Mouse (Mus musculus) mouse embryonic stem cell (cell line): ENCODE data around the gene Shh.

ENCODE experiments used
- in situ Hi-C, 2 experiments: fragments of 300-500 bp; cut with MboI; formaldehyde crosslinking; loops; 1 replicate in 1 of 2; 3 replicates in 1 of 2; pipeline ENCODE4 v1.14.3; 2019 to 2020; ENCODE audit warnings: low sequenced_read_pairs in 2 of 2, low pct_unique_long_range_greater_than_20kb in 1 of 2, mixed read lengths in 1 of 2; ENCODE audit not compliant: unreplicated experiment in 1 of 2

Shh gene

GRCm38 (mm10) chr5:28466760-28467306 lies at the start of gene Shh:
Gene Shh, minus strand, starts transcription at chr5:28467256.
- in situ Hi-C loops = loop anchor here (10.0 to 25.0 kb wide), 6 partner anchors 305 to 1020 kb away; partner anchors contain the start of genes En2 (in 1 of the 2), Mnx1 (in 1 of the 2) and Rnf32 (in 1 of the 2)

- in situ Hi-C loops = no loop called here
Measured at GRCm38 (mm10) chr5:28500792-28501439, 33.9 kb upstream of the Shh start.

GRCm38 (mm10) chr5:28498846-28499245 lies 31.8 kb upstream of the Shh start:
- in situ Hi-C loops = no loop called here

GRCm38 (mm10) chr5:28495712-28496650 lies 28.9 kb upstream of the Shh start:
- in situ Hi-C loops = no loop called here

- in situ Hi-C loops = no loop called here
Measured at GRCm38 (mm10) chr5:28493550-28493949, 26.5 kb upstream of the Shh start.

GRCm38 (mm10) chr5:28482991-28483390 lies 15.9 kb upstream of the Shh start:
- in situ Hi-C loops = no loop called here

GRCm38 (mm10) chr5:28481730-28482129 lies 14.7 kb upstream of the Shh start:
- in situ Hi-C loops = no loop called here

- in situ Hi-C loops = no loop called here
Measured at GRCm38 (mm10) chr5:28476389-28477379, 9.6 kb upstream of the Shh start.

GRCm38 (mm10) chr5:28473556-28473955 lies 6.5 kb upstream of the Shh start:
- in situ Hi-C loops = loop anchor here (25.0 kb wide), 4 partner anchors 311 to 1014 kb away; partner anchors contain the start of genes En2 (in 1 of the 2), Mnx1 (in 1 of the 2) and Rnf32 (in 1 of the 2)

GRCm38 (mm10) chr5:28469525-28470202 lies 2.6 kb upstream of the Shh start:
- in situ Hi-C loops = loop anchor here (10.0 to 25.0 kb wide), 6 partner anchors 307 to 1018 kb away; partner anchors contain the start of genes En2 (in 1 of the 2), Mnx1 (in 1 of the 2) and Rnf32 (in 1 of the 2)

- in situ Hi-C loops = loop anchor here (10.0 to 25.0 kb wide), 6 partner anchors 304 to 1021 kb away; partner anchors contain the start of genes En2 (in 1 of the 2), Mnx1 (in 1 of the 2) and Rnf32 (in 1 of the 2)
Measured at GRCm38 (mm10) chr5:28466351-28466750, 705 bp downstream of the Shh start.

- in situ Hi-C loops = loop anchor here (10.0 to 25.0 kb wide), 6 partner anchors 303 to 1022 kb away; partner anchors contain the start of genes En2 (in 1 of the 2), Mnx1 (in 1 of the 2) and Rnf32 (in 1 of the 2)
Measured at GRCm38 (mm10) chr5:28465526-28465925, 1.5 kb downstream of the Shh start.

- in situ Hi-C loops = loop anchor here (10.0 to 25.0 kb wide), 6 partner anchors 303 to 1022 kb away; partner anchors contain the start of genes En2 (in 1 of the 2), Mnx1 (in 1 of the 2) and Rnf32 (in 1 of the 2)
Measured at GRCm38 (mm10) chr5:28465099-28465406, 2.0 kb downstream of the Shh start.

GRCm38 (mm10) chr5:28464361-28465098 lies 2.5 kb downstream of the Shh start:
- in situ Hi-C loops = loop anchor here (10.0 to 25.0 kb wide), 6 partner anchors 302 to 1023 kb away; partner anchors contain the start of genes En2 (in 1 of the 2), Mnx1 (in 1 of the 2) and Rnf32 (in 1 of the 2)

GRCm38 (mm10) chr5:28463656-28464055 lies 3.4 kb downstream of the Shh start:
- in situ Hi-C loops = loop anchor here (10.0 to 25.0 kb wide), 6 partner anchors 301 to 1024 kb away; partner anchors contain the start of genes En2 (in 1 of the 2), Mnx1 (in 1 of the 2) and Rnf32 (in 1 of the 2)
